Mouse (Mus musculus) embryonic facial prominence, embryonic 10.5 days (tissue): ENCODE results near the gene Ift52. TPM values are rescaled to one million over a fixed set of nuclear protein-coding genes. Genes with fewer than 3 reads are reported as not detected.

Experiments used
- DNase-seq: peaks from one replicate; pipeline ENCODE4 v3.0.0-alpha.2; 2017; ENCODE audit warnings: low spot score
- H3K27ac ChIP-seq: fragments of 300-500 bp; sonication (generic); replicated peaks from 2 replicates; pipeline ENCODE4 v1.5.1; 2016; ENCODE audit warnings: mild to moderate bottlenecking
- H3K27me3 ChIP-seq: fragments of 300-500 bp; sonication (generic); replicated peaks from 2 replicates; pipeline ENCODE4 v1.6.1; 2016; ENCODE audit warnings: low read depth, mild to moderate bottlenecking; ENCODE audit not compliant: poor library complexity, severe bottlenecking
- H3K36me3 ChIP-seq: fragments of 300-500 bp; sonication (generic); replicated peaks from 2 replicates; pipeline ENCODE4 v1.6.1; 2016; ENCODE audit warnings: mild to moderate bottlenecking, moderate library complexity
- H3K4me1 ChIP-seq: fragments of 300-500 bp; sonication (generic); 2 replicates; pipeline ENCODE4 v1.6.1; 2016
- H3K4me3 ChIP-seq: fragments of 300-500 bp; sonication (generic); 2 replicates; pipeline ENCODE4 v1.5.1; 2016; ENCODE audit warnings: mild to moderate bottlenecking, moderate library complexity
- H3K9me3 ChIP-seq: fragments of 300-500 bp; sonication (generic); 2 replicates; pipeline ENCODE4 v1.6.1; 2016; ENCODE audit warnings: mild to moderate bottlenecking
- WGBS: fragments of 180-500 bp; shearing (Covaris S2); methylation state at CpG from one replicate; pipeline ENCODE4 v1.1.7; 2016; 5-methylcytosine and 5-hydroxymethylcytosine counted together
- polyA plus RNA-seq: library from polyadenylated mRNA; unstranded; fragments of >200 nt; fragmentation: Nextera tagmentation; extraction: Ambion mirVana; gene quantifications from 2 replicates; pipeline ENCODE4 v1.2.1, GENCODE M21; 2016

The Ift52 gene
- 50.5 and 51.9 TPM in 2 replicates for polyA plus RNA-seq

GRCm38 (mm10) chr2:163016916-163017743 lies at the start of gene Ift52:
Ift52 (plus strand) TSS chr2:163017354.
- H3K27ac ChIP-seq: peak within 1 kb of the TSS; percentile 90

GRCm38 (mm10) chr2:162968357-162968756 lies 48.8 kb upstream of the Ift52 start:
- peak; percentile 67 for DNase-seq
- Histone ChIP-seq H3K4me1 (peaks cover 9% of the 10 kb centered on the region), H3K27ac (no peak overlapping the region), H3K36me3 (no peaks in the 10 kb centered on the region), H3K4me3 (no peak overlapping the region), H3K27me3 (no peaks in the 10 kb centered on the region), H3K9me3 (no peaks in the 10 kb centered on the region)
- 8% methylated on average over 5 of the region's 5 CpGs for WGBS

More at GRCm38 (mm10) chr2:163016916-163017743, at the start of gene Ift52:
- H3K4me3 ChIP-seq: peak within 1 kb of the TSS; percentile 86
- peak; percentile 92 for DNase-seq
- no peaks in the 10 kb centered on the region for H3K27me3 ChIP-seq
- 0 out of 2 replicates have a peak, but pooled peaks cover 4% of the 10 kb centered on the region for H3K36me3 ChIP-seq
- peaks cover 11% of the 10 kb centered on the region for H3K4me1 ChIP-seq
- H3K9me3 ChIP-seq: no peaks in the 10 kb centered on the region
- under 1% methylated on average over 57 of the region's 57 CpGs for whole genome bisulfite sequencing

GRCm38 (mm10) chr2:162969101-162969500 lies 48.1 kb upstream of the Ift52 start:
- Histone ChIP-seq H3K36me3 (no peaks in the 10 kb centered on the region), H3K4me3 (no peak overlapping the region), H3K9me3 (no peaks in the 10 kb centered on the region), H3K27ac (no peak overlapping the region), H3K27me3 (no peaks in the 10 kb centered on the region), H3K4me1 (peaks cover 16% of the 10 kb centered on the region)
- no peak for DNase-seq
- 85% methylated on average over 3 of the region's 3 CpGs for WGBS

- Histone ChIP-seq H3K27ac (no peak overlapping the region), H3K36me3 (no peaks in the 10 kb centered on the region), H3K9me3 (no peaks in the 10 kb centered on the region), H3K4me3 (no peak overlapping the region), H3K27me3 (no peaks in the 10 kb centered on the region), H3K4me1 (peaks cover 26% of the 10 kb centered on the region)
- 89% methylated on average over 6 of the region's 6 CpGs for WGBS
- no peak for DNase-seq
Observed at GRCm38 (mm10) chr2:162970896-162971295, 46.3 kb upstream of the Ift52 start.

- 50% methylated on average over 7 of the region's 7 CpGs for WGBS
- DNase-seq: peak; percentile 18
- H3K36me3 ChIP-seq: no peaks in the 10 kb centered on the region
- H3K27ac ChIP-seq: no peak overlapping the region
- no peaks in the 10 kb centered on the region for H3K27me3 ChIP-seq
- no peaks in the 10 kb centered on the region for H3K9me3 ChIP-seq
- no peak overlapping the region for H3K4me3 ChIP-seq
- H3K4me1 ChIP-seq: peaks cover 26% of the 10 kb centered on the region
Observed at GRCm38 (mm10) chr2:162972752-162973151, 44.4 kb upstream of the Ift52 start.

- no peaks in the 10 kb centered on the region for H3K27me3 ChIP-seq
- no peaks in the 10 kb centered on the region for H3K9me3 ChIP-seq
- 0 out of 2 replicates have a peak overlapping the region, but pooled peaks have one; percentile 73 for H3K27ac ChIP-seq
- WGBS: 65% methylated on average over 5 of the region's 5 CpGs
- H3K4me3 ChIP-seq: 0 out of 2 replicates have a peak overlapping the region, but pooled peaks have one; percentile 8
- no peak for DNase-seq
- H3K36me3 ChIP-seq: no peaks in the 10 kb centered on the region
- H3K4me1 ChIP-seq: peaks cover 26% of the 10 kb centered on the region
Observed at GRCm38 (mm10) chr2:162973206-162973605, 43.9 kb upstream of the Ift52 start.

- DNase-seq: peak; percentile 52
- no peaks in the 10 kb centered on the region for H3K36me3 ChIP-seq
- H3K4me1 ChIP-seq: peaks cover 26% of the 10 kb centered on the region
- H3K27ac ChIP-seq: peak overlapping the region; percentile 73
- no peaks in the 10 kb centered on the region for H3K9me3 ChIP-seq
- WGBS: 33% methylated on average over 11 of the region's 11 CpGs
- 0 out of 2 replicates have a peak overlapping the region, but pooled peaks have one; percentile 8 for H3K4me3 ChIP-seq
- no peaks in the 10 kb centered on the region for H3K27me3 ChIP-seq
Observed at GRCm38 (mm10) chr2:162973637-162974036, 43.5 kb upstream of the Ift52 start.

GRCm38 (mm10) chr2:162975157-162975775 lies 41.9 kb upstream of the Ift52 start:
- Histone ChIP-seq H3K9me3 (no peaks in the 10 kb centered on the region), H3K4me1 (peaks cover 26% of the 10 kb centered on the region), H3K27me3 (no peaks in the 10 kb centered on the region), H3K27ac (no peak overlapping the region), H3K36me3 (no peaks in the 10 kb centered on the region), H3K4me3 (no peak overlapping the region)
- no peak for DNase-seq
- 81% methylated on average over 11 of the region's 11 CpGs for WGBS

- H3K9me3 ChIP-seq: no peaks in the 10 kb centered on the region
- H3K27me3 ChIP-seq: no peaks in the 10 kb centered on the region
- H3K4me1 ChIP-seq: peaks cover 26% of the 10 kb centered on the region
- H3K4me3 ChIP-seq: no peak overlapping the region
- 79% methylated on average over 4 of the region's 4 CpGs for WGBS
- H3K36me3 ChIP-seq: no peaks in the 10 kb centered on the region
- DNase-seq: no peak
- H3K27ac ChIP-seq: no peak overlapping the region
Observed at GRCm38 (mm10) chr2:162976001-162976400, 41.2 kb upstream of the Ift52 start.

- no peaks in the 10 kb centered on the region for H3K36me3 ChIP-seq
- H3K27me3 ChIP-seq: no peaks in the 10 kb centered on the region
- H3K9me3 ChIP-seq: no peaks in the 10 kb centered on the region
- 91% methylated on average over 6 of the region's 6 CpGs for WGBS
- no peak for DNase-seq
- H3K4me1 ChIP-seq: 0 out of 2 replicates have a peak, but pooled peaks cover 5% of the 10 kb centered on the region
- no peak overlapping the region for H3K4me3 ChIP-seq
- no peak overlapping the region for H3K27ac ChIP-seq
Observed at GRCm38 (mm10) chr2:162984381-162984780, 32.8 kb upstream of the Ift52 start.

GRCm38 (mm10) chr2:162985923-162986322 lies 31.2 kb upstream of the Ift52 start:
- no peak for DNase-seq
- Histone ChIP-seq H3K4me1 (0 out of 2 replicates have a peak, but pooled peaks cover 5% of the 10 kb centered on the region), H3K27me3 (no peaks in the 10 kb centered on the region), H3K4me3 (no peak overlapping the region), H3K9me3 (no peaks in the 10 kb centered on the region), H3K36me3 (no peaks in the 10 kb centered on the region), H3K27ac (no peak overlapping the region)
- WGBS: 72% methylated on average over 3 of the region's 3 CpGs

- H3K4me3 ChIP-seq: no peak overlapping the region
- H3K9me3 ChIP-seq: no peaks in the 10 kb centered on the region
- DNase-seq: no peak
- 88% methylated on average over 3 of the region's 3 CpGs for WGBS
- H3K4me1 ChIP-seq: 0 out of 2 replicates have a peak, but pooled peaks cover 5% of the 10 kb centered on the region
- H3K27me3 ChIP-seq: no peaks in the 10 kb centered on the region
- no peak overlapping the region for H3K27ac ChIP-seq
- no peaks in the 10 kb centered on the region for H3K36me3 ChIP-seq
Observed at GRCm38 (mm10) chr2:162986764-162987163, 30.4 kb upstream of the Ift52 start.
